Mouse (Mus musculus) forelimb bud, embryonic 11.5 days (tissue): ENCODE data around the gene Nkapd1.
"Not testable (repeated sequence)": the region's sequence is repeated elsewhere in the genome, so short reads cannot be mapped to it uniquely, and the experiment has no call there.

Experiments
- DNase-seq: peaks from one replicate; pipeline ENCODE4 v3.0.0-alpha.2; 2012; ENCODE audit warnings: low read depth, low spot score

Nkapd1 gene

GRCm38 (mm10) chr9:50616766-50617603 is at the start of gene Nkapd1, which contains the start of gene Pih1d2:
Gene Nkapd1, minus strand, starts transcription at chr9:50617464.
Gene Pih1d2, plus strand, starts transcription at chr9:50617321.
- peak; percentile 93 for DNase-seq

- no peak for DNase-seq
These were observed 49.2 kb upstream of the Nkapd1 start for GRCm38 (mm10) chr9:50666442-50666841.

- DNase-seq = no peak
These were observed 47.6 kb upstream of the Nkapd1 start for GRCm38 (mm10) chr9:50664826-50665225.

GRCm38 (mm10) chr9:50660431-50660830 is 43.2 kb upstream of the Nkapd1 start:
- DNase-seq = no peak

- DNase-seq = peak; percentile 93
These were observed 42.3 kb upstream of the Nkapd1 start, which contains the start of gene Dlat for GRCm38 (mm10) chr9:50659392-50660217. Gene Dlat, minus strand, starts transcription at chr9:50659780.

GRCm38 (mm10) chr9:50658941-50659388 is 41.7 kb upstream of the Nkapd1 start:
- no peak for DNase-seq

GRCm38 (mm10) chr9:50658391-50658790 is 41.1 kb upstream of the Nkapd1 start:
- DNase-seq = no peak

GRCm38 (mm10) chr9:50650503-50650902 is 33.2 kb upstream of the Nkapd1 start:
- DNase-seq = no peak

- no peak for DNase-seq
These were observed 29.6 kb upstream of the Nkapd1 start for GRCm38 (mm10) chr9:50646826-50647370.

GRCm38 (mm10) chr9:50634270-50634669 is 17.0 kb upstream of the Nkapd1 start:
- no peak for DNase-seq

- DNase-seq = peak; percentile 9
These were observed 15.8 kb upstream of the Nkapd1 start for GRCm38 (mm10) chr9:50633059-50633458.

GRCm38 (mm10) chr9:50632016-50632688 is 14.9 kb upstream of the Nkapd1 start:
- DNase-seq = no peak

- not testable (repeated sequence) for DNase-seq
These were observed 13.6 kb upstream of the Nkapd1 start for GRCm38 (mm10) chr9:50630903-50631302.

- no peak for DNase-seq
These were observed 598 bp upstream of the Nkapd1 start for GRCm38 (mm10) chr9:50617794-50618330.

- no peak for DNase-seq
These were observed 1.1 kb downstream of the Nkapd1 start for GRCm38 (mm10) chr9:50616161-50616560.

GRCm38 (mm10) chr9:50612115-50612514 is 5.1 kb downstream of the Nkapd1 start:
- DNase-seq = no peak

GRCm38 (mm10) chr9:50604338-50604737 is 12.9 kb downstream of the Nkapd1 start:
- DNase-seq = no peak

- DNase-seq = no peak
These were observed 13.3 kb downstream of the Nkapd1 start for GRCm38 (mm10) chr9:50603998-50604324.

GRCm38 (mm10) chr9:50603189-50603997 is 13.9 kb downstream of the Nkapd1 start, which contains the start of the genes Sdhd and Timm8b:
Gene Sdhd, minus strand, starts transcription at chr9:50603812.
Gene Timm8b, plus strand, starts transcription at chr9:50603910.
- DNase-seq = peak; percentile 96
